Mouse (Mus musculus) bone marrow, adult 2 months (tissue): ENCODE data around the gene H2-M10.2. TPM values are rescaled to one million over a fixed set of nuclear protein-coding genes. Genes with fewer than 3 reads are reported as not detected.

Source experiments
- H3K27ac ChIP-seq: fragments of 200-500 bp; 2 replicates; pipeline ENCODE4 v1.5.1; 2012; ENCODE audit warnings: low read depth, mild to moderate bottlenecking, control low read depth, inconsistent platforms, low read length; ENCODE audit not compliant: control insufficient read depth, poor library complexity, insufficient read depth
- H3K4me1 ChIP-seq: fragments of 200-500 bp; 2 replicates; pipeline ENCODE4 v1.6.1; 2011; ENCODE audit warnings: low read length; ENCODE audit not compliant: control insufficient read depth, insufficient read depth
- H3K4me3 ChIP-seq: fragments of 200-500 bp; replicated peaks from 2 replicates; pipeline ENCODE3; 2011; ENCODE audit warnings: mild to moderate bottlenecking, low read depth, low read length, control low read depth; ENCODE audit not compliant: control insufficient read depth
- CTCF ChIP-seq: fragments of 200-500 bp; IDR thresholded peaks from 2 replicates; pipeline ENCODE4 v1.5.1; 2011; ENCODE audit warnings: low read length, control low read depth; ENCODE audit not compliant: control insufficient read depth, insufficient read depth
- POLR2A ChIP-seq: fragments of 200-500 bp; IDR thresholded peaks from 2 replicates; pipeline ENCODE4 v1.6.1; 2011; ENCODE audit warnings: low read depth, mild to moderate bottlenecking, control low read depth, low read length, borderline replicate concordance; ENCODE audit not compliant: control insufficient read depth
- WGBS: fragments of 180-500 bp; shearing (Covaris S2); methylation state at CpG from one replicate; pipeline ENCODE4 v1.1.7; 2018; 5-methylcytosine and 5-hydroxymethylcytosine counted together
- polyA plus RNA-seq: library from polyadenylated mRNA; stranded (reverse); fragments of >200 nt; gene quantifications from 2 replicates; pipeline ENCODE4 v1.2.4, GENCODE M21; 2011; ENCODE audit warnings: low replicate concordance; ENCODE audit not compliant: missing spikeins, insufficient read depth, insufficient read length

The H2-M10.2 gene
- polyA plus RNA-seq, 1 experiment: not detected

DNA sequence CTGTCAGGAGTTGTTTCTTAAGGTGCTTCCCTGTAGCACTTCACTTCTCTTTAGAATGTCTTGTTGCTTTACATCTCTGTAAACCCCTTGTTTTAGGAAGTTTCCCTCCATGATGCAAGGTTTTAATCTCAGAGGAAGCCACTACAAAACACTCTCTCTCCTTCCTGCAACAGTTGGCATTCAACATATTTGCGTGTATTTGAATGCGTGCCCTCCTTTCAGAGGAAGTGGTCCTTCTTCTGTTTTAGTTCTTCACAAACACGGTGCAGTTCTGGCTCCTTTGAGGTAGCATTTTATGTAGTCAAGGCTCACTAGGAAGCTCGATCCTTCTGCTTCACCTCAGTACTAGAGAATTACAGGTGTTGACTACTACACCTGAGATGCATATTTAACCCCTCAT lies 12.5 kb downstream of the H2-M10.2 start:
- Histone ChIP-seq H3K4me3 (no peak overlapping the region), H3K27ac (peak overlapping the region; percentile 56), H3K4me1 (peaks cover 14% of the 10 kb centered on the region)
- no peak for TF ChIP-seq POLR2A
- TF ChIP-seq CTCF: no peak
- 35% methylated on average over 4 of the region's 4 CpGs for WGBS

DNA sequence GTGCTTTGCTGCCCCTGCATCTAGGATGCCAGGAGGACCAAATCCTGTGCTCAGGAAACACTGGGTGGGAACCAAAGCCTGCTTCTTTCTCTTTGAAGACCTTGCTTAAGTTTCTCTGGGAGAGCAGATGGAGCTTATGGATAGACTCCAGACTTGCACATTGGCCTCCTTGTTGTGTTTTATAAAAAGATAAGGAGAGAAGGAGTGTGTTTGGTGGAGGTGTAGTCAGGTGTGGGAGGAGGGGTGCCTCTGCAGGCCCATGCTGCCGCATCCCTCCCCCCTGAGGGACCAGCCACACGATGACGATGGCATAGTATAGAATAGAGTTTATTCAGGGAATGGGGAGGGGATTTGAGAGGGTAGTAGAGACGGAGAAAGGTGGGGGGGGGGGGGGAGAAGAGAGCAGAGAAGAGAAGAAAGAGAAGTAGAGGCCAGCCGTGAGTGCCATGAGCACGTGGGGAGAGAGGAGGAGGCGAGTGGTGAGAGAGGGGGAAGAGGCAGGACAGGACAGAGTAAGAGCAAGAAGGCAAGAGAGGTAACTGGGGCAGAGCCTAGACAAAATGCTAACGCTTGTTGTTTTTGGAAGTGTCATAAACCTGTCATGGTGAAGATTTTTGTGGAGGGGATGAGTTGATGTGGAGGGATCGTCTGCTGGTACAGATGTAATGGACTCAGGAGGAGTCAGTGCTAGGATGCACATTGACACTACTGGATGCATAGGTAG lies 13.5 kb downstream of the H2-M10.2 start:
- 70% methylated on average over 9 of the region's 9 CpGs for WGBS
- peak overlapping the region; percentile 14 for H3K4me3 ChIP-seq
- H3K27ac ChIP-seq: no peak overlapping the region
- peaks cover 14% of the 10 kb centered on the region for H3K4me1 ChIP-seq
- TF ChIP-seq CTCF (no peak), POLR2A (no peak)

DNA sequence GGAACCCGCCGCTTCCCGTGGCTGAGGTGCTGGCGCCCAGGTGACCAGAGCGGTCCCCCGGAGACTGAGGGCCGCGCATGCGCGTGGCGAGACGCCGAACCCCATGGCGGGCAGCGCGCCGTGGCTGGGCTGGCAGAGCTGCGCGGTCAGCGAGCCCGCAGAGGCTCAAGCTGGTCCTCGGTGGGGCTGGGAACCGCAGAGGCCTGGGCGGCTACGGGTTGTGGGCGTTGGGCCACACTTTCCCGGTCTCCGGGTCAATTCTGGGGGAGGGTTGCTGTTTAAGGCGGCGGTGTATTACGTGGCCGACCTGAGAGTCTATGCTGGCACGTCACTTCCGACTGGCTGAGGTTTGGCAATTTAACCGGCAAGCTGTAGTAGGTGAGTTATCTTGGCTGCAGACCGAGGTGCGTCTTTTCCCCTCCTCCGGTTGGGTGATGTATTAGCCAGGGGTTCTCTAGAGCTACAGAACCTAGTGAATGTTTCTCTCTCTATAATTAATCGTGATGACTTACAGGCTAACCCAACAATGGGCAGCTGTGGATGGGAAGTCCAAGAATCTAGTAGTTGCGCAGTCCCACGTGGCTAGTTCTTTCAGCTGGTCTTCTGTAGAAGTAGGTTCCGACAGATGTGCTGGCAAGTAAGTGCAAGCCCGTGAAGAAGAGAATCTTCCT lies 14.6 kb downstream of the H2-M10.2 start, which contains the start of gene Trim39:
Gene Trim39, minus strand, starts transcription at position 662 of the 671 bp plus-strand sequence.
- peaks cover 14% of the 10 kb centered on the region for H3K4me1 ChIP-seq
- peak within 1 kb of the TSS; percentile 95 for H3K27ac ChIP-seq
- H3K4me3 ChIP-seq: peak within 1 kb of the TSS; percentile 97
- under 1% methylated on average over 43 of the region's 43 CpGs for WGBS
- TF ChIP-seq POLR2A: no peak
- TF ChIP-seq CTCF: no peak

DNA sequence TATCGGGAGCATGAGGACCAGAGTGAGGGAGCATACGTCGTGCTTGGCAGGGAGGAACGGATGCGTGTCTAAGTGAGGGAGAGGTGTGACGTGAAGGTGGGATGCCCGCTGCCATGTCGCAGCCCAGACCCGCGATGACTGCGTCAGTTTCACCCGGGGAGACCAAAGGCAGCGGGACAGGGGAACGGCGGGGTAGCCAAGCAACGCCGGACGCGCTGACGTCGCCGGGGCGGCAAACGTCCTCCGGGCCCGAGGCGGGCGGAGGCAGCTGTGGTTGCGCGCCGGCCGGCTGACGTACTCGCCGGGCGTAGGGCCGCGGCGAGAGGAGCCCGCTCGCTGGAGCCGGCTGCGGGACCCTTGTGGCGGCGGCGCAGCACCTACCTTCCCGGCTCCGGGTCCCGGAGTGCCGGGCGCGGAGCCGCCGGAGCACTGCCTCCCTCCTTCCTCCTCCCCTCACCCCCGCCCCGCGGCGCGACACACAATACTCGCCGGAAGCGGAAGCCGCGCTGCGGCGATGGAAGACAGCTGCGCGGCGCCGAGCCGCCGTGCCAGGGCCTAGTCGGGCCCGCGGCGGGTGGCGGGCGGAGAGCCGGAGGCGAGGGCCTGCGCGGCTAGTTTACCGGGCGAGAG lies 15.2 kb downstream of the H2-M10.2 start:
- under 1% methylated on average over 84 of the region's 84 CpGs for WGBS
- Histone ChIP-seq H3K27ac (peak overlapping the region; percentile 95), H3K4me3 (peak overlapping the region; percentile 97), H3K4me1 (peaks cover 13% of the 10 kb centered on the region)
- TF ChIP-seq CTCF (no peak; the same call in 1 of the 2 replicates), POLR2A (peak; percentile 81; the same call in 1 of the 2 replicates)

- TF ChIP-seq POLR2A: no peak
- 0 out of 2 replicates have a peak, but pooled peaks have one; percentile 7 for TF ChIP-seq CTCF
- 37% methylated on average over 5 of the region's 5 CpGs for WGBS
Observed at GRCm38 (mm10) chr17:36265834-36266233, 20.5 kb downstream of the H2-M10.2 start.

DNA sequence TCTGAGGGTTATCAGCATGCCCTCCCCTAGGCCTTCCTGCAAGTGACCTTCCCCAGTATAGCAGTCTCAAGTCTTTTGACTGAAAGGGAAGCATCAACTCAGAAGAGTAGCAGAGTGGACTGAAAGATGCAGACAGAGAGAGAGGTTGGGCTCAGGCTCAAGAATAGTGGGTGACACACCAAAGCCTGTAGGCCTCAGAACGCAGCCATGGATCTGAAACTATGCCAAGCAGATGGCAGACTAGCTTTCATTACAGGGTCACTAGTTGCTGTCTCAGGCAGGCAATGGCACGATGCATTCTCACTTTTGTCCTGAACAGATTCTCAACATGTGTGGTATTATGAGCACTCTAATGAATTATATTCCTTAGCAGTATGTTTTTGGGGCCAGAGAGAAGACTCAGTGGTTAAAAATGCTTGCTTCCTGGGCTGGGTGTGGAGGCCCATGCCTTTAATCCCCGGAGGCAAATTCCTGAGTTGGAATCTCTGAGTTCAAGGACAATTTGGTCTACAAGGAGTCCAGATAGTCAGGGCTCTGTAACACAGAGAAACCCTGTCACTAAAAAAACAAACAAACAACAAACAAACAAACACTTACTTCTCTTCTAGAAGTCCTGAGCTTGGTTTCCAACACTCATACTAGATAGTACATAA lies 21.9 kb downstream of the H2-M10.2 start:
- H3K4me1 ChIP-seq: no peaks in the 10 kb centered on the region; the same call in 1 of the 2 replicates
- no peak overlapping the region for H3K4me3 ChIP-seq
- H3K27ac ChIP-seq: no peak overlapping the region
- WGBS: 90% methylated on average over 3 of the region's 3 CpGs
- TF ChIP-seq CTCF: no peak
- TF ChIP-seq POLR2A: no peak

More at GRCm38 (mm10) chr17:36265834-36266233, 20.5 kb downstream of the H2-M10.2 start:
- H3K4me1 ChIP-seq: peaks cover 1% of the 10 kb centered on the region; the same call in 1 of the 2 replicates
- peak overlapping the region; percentile 45; the same call in 1 of the 2 replicates for H3K27ac ChIP-seq
- H3K4me3 ChIP-seq: no peak overlapping the region

DNA sequence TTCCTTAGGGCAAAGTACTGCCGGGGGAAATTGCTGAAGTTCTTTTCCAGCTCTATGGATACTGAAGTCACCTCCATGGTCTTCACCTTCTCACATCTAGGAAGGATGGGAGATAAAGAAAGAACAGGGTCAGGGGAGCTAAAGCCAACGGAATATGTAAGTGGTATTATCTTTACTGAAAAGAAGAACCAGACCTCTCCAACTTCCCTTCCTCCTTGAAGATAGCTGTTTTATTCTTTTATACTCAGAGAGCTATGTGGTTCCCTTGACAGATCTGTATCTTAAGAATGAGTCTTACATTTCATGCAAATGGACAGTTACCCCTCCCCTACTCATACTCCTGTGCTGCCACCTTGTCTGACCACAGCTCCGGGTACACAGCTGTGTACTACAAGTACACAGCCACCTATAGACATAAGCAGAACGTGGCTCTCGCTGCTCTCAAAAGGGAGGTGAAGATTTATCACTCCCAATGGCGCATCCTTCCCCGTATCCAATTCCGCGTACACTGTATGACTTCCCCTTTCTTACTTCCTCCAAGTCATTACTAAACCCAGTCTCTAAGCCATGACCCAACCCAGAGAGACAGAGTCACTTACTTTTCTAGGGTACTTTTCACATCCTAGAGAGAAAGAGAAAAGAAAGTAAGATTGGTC lies 24.7 kb downstream of the H2-M10.2 start:
- H3K4me3 ChIP-seq: no peak overlapping the region
- WGBS: 24% methylated on average over 9 of the region's 9 CpGs
- no peak for TF ChIP-seq POLR2A
- TF ChIP-seq CTCF: no peak
- H3K4me1 ChIP-seq: no peaks in the 10 kb centered on the region; the same call in 1 of the 2 replicates
- peak overlapping the region; percentile 43; the same call in 1 of the 2 replicates for H3K27ac ChIP-seq

GRCm38 (mm10) chr17:36257969-36258368 lies 28.3 kb downstream of the H2-M10.2 start, which contains the start of gene Rpp21:
Gene Rpp21, minus strand, starts transcription at chr17:36258069.
- peak within 1 kb of the TSS; percentile 98 for H3K4me3 ChIP-seq
- WGBS: 36% methylated on average over 6 of the region's 6 CpGs
- no peaks in the 10 kb centered on the region; the same call in none of the 2 replicates for H3K4me1 ChIP-seq
- no peak for TF ChIP-seq CTCF
- TF ChIP-seq POLR2A: no peak
- H3K27ac ChIP-seq: peak within 1 kb of the TSS; percentile 92
